Mouse (Mus musculus) small intestine, adult 2 months (tissue): ENCODE data around the gene 1700001O22Rik.

Source experiments
- CTCF ChIP-seq: fragments of 200-500 bp; IDR thresholded peaks from 2 replicates; pipeline ENCODE4 v1.5.1; 2012; ENCODE audit warnings: low read depth, mild to moderate bottlenecking, control low read depth, inconsistent platforms, low read length, moderate library complexity, mixed read lengths; ENCODE audit not compliant: insufficient replicate concordance, insufficient read length; ENCODE audit errors: extremely low read depth
- POLR2A ChIP-seq: fragments of 200-500 bp; IDR thresholded peaks from 2 replicates; pipeline ENCODE4 v1.6.1; 2012; ENCODE audit warnings: low read depth, mild to moderate bottlenecking, control low read depth, inconsistent platforms, low read length, moderate library complexity

GRCm38 (mm10) chr2:30775955-30776354, 27.5 kb downstream of the 1700001O22Rik start:
- TF ChIP-seq POLR2A (no peak), CTCF (peak; percentile 35; the same call in 1 of the 2 replicates)
